Mouse (Mus musculus) limb, embryonic 13.5 days (tissue): ENCODE results near the gene Rab8a. TPM values are rescaled to one million over a fixed set of nuclear protein-coding genes. Genes with fewer than 3 reads are reported as not detected.

Experiments
- ATAC-seq: fragments of 200-750 bp; cut with Nextera tagmentation; 2 replicates; pipeline ENCODE4 v1.8.0; 2017; ENCODE audit warnings: low read depth, moderate number of reproducible peaks, moderate TSS enrichment; ENCODE audit not compliant: low FRiP score
- H3K27ac ChIP-seq: fragments of 300-500 bp; sonication (generic); 2 replicates; pipeline ENCODE4 v1.5.1; 2015; ENCODE audit warnings: inconsistent platforms, mild to moderate bottlenecking, moderate library complexity
- H3K27me3 ChIP-seq: fragments of 300-500 bp; sonication (generic); 2 replicates; pipeline ENCODE4 v1.6.1; 2015; ENCODE audit warnings: mild to moderate bottlenecking, inconsistent platforms
- H3K36me3 ChIP-seq: fragments of 300-500 bp; sonication (generic); 2 replicates; pipeline ENCODE4 v1.6.1; 2015; ENCODE audit warnings: inconsistent platforms, mild to moderate bottlenecking, moderate library complexity
- H3K4me1 ChIP-seq: fragments of 300-500 bp; sonication (generic); 2 replicates; pipeline ENCODE4 v1.6.1; 2015; ENCODE audit warnings: inconsistent platforms
- H3K4me2 ChIP-seq: fragments of 300-500 bp; sonication (generic); replicated peaks from 2 replicates; pipeline ENCODE4 v1.6.1; 2015; ENCODE audit warnings: inconsistent platforms, mild to moderate bottlenecking, moderate library complexity
- H3K4me3 ChIP-seq: fragments of 300-500 bp; sonication (generic); 2 replicates; pipeline ENCODE4 v1.5.1; 2015; ENCODE audit warnings: moderate library complexity, mild to moderate bottlenecking, inconsistent platforms
- H3K9ac ChIP-seq: fragments of 300-500 bp; sonication (generic); 2 replicates; pipeline ENCODE4 v1.6.1; 2015; ENCODE audit warnings: mild to moderate bottlenecking, inconsistent platforms
- H3K9me3 ChIP-seq: fragments of 300-500 bp; sonication (generic); 2 replicates; pipeline ENCODE4 v1.6.1; 2016; ENCODE audit warnings: inconsistent platforms
- WGBS: fragments of 180-500 bp; shearing (Covaris S2); methylation state at CpG from one replicate; pipeline ENCODE4 v1.1.7; 2015; 5-methylcytosine and 5-hydroxymethylcytosine counted together
- polyA plus RNA-seq: library from polyadenylated mRNA; unstranded; fragments of >200 nt; fragmentation: Nextera tagmentation; extraction: Ambion mirVana; gene quantifications from 2 replicates; pipeline ENCODE4 v1.2.1, GENCODE M21; 2015

The Rab8a gene
- polyA plus RNA-seq, 1 experiment from 2014 or later, result 121 TPM

- H3K4me2 ChIP-seq, result peak within 1 kb of the TSS; percentile 82
- peaks cover 20% of the 10 kb centered on the region for H3K36me3 ChIP-seq
- no peaks in the 10 kb centered on the region for H3K27me3 ChIP-seq
- ATAC-seq, result peak; percentile 74
- WGBS, result under 1% methylated on average over 46 of the region's 49 CpGs
- H3K27ac ChIP-seq, result peak within 1 kb of the TSS; percentile 100
- peak within 1 kb of the TSS; percentile 84 for H3K4me3 ChIP-seq
- H3K9me3 ChIP-seq, result no peaks in the 10 kb centered on the region
- peaks cover 14% of the 10 kb centered on the region for H3K4me1 ChIP-seq
- H3K9ac ChIP-seq, result peak within 1 kb of the TSS; percentile 98
Observed at GRCm38 (mm10) chr8:72134756-72135445, 26.1 kb upstream of the Rab8a start, which contains the start of gene Tpm4. Tpm4 (plus strand) TSS chr8:72134975.

- peaks cover 14% of the 10 kb centered on the region for H3K4me1 ChIP-seq
- peak overlapping the region; percentile 98 for H3K9ac ChIP-seq
- under 1% methylated on average over 61 of the region's 62 CpGs for WGBS
- H3K27me3 ChIP-seq, result no peaks in the 10 kb centered on the region
- ATAC-seq, result peak; percentile 48
- H3K27ac ChIP-seq, result peak overlapping the region; percentile 100
- H3K4me2 ChIP-seq, result peak overlapping the region; percentile 82
- H3K9me3 ChIP-seq, result no peaks in the 10 kb centered on the region
- H3K4me3 ChIP-seq, result peak overlapping the region; percentile 84
- H3K36me3 ChIP-seq, result peaks cover 27% of the 10 kb centered on the region
Observed at GRCm38 (mm10) chr8:72135446-72136301, 25.3 kb upstream of the Rab8a start.

GRCm38 (mm10) chr8:72136302-72136978 is 24.6 kb upstream of the Rab8a start:
- 0% methylated on average over 18 of the region's 18 CpGs for WGBS
- Histone ChIP-seq H3K9me3 (no peaks in the 10 kb centered on the region), H3K4me3 (peak overlapping the region; percentile 84), H3K27ac (peak overlapping the region; percentile 100), H3K4me1 (peaks cover 14% of the 10 kb centered on the region), H3K9ac (peak overlapping the region; percentile 98), H3K36me3 (peaks cover 35% of the 10 kb centered on the region), H3K27me3 (no peaks in the 10 kb centered on the region), H3K4me2 (peak overlapping the region; percentile 82)
- peak; percentile 85 for ATAC-seq

- H3K27me3 ChIP-seq, result no peaks in the 10 kb centered on the region
- WGBS, result 83% methylated on average over 2 of the region's 2 CpGs
- peak overlapping the region; percentile 100; the same call in 1 of the 2 replicates for H3K27ac ChIP-seq
- peaks cover 44% of the 10 kb centered on the region for H3K36me3 ChIP-seq
- H3K4me1 ChIP-seq, result peaks cover 14% of the 10 kb centered on the region
- H3K4me2 ChIP-seq, result peak overlapping the region; percentile 82
- no peak for ATAC-seq
- peak overlapping the region; percentile 84; the same call in 1 of the 2 replicates for H3K4me3 ChIP-seq
- H3K9ac ChIP-seq, result no peak overlapping the region
- H3K9me3 ChIP-seq, result no peaks in the 10 kb centered on the region
Observed at GRCm38 (mm10) chr8:72137431-72137830, 23.6 kb upstream of the Rab8a start.

- no peaks in the 10 kb centered on the region for H3K9me3 ChIP-seq
- no peak for ATAC-seq
- no peaks in the 10 kb centered on the region for H3K27me3 ChIP-seq
- H3K4me2 ChIP-seq, result no peak overlapping the region
- H3K4me3 ChIP-seq, result no peak overlapping the region
- H3K4me1 ChIP-seq, result peaks cover 14% of the 10 kb centered on the region
- no peak overlapping the region for H3K9ac ChIP-seq
- WGBS, result 98% methylated on average over 5 of the region's 5 CpGs
- no peak overlapping the region for H3K27ac ChIP-seq
- peaks cover 55% of the 10 kb centered on the region for H3K36me3 ChIP-seq
Observed at GRCm38 (mm10) chr8:72138456-72138855, 22.5 kb upstream of the Rab8a start.

- Histone ChIP-seq H3K9me3 (no peaks in the 10 kb centered on the region), H3K9ac (no peak overlapping the region), H3K4me1 (no peaks in the 10 kb centered on the region), H3K4me3 (no peak overlapping the region), H3K27me3 (no peaks in the 10 kb centered on the region), H3K4me2 (no peak overlapping the region), H3K36me3 (peaks cover 97% of the 10 kb centered on the region), H3K27ac (no peak overlapping the region)
- ATAC-seq, result no peak
- WGBS, result 96% methylated on average over 13 of the region's 13 CpGs
Observed at GRCm38 (mm10) chr8:72143256-72143824, 17.7 kb upstream of the Rab8a start.

- no peaks in the 10 kb centered on the region for H3K27me3 ChIP-seq
- no peak overlapping the region for H3K4me2 ChIP-seq
- H3K4me1 ChIP-seq, result no peaks in the 10 kb centered on the region
- H3K27ac ChIP-seq, result no peak overlapping the region
- no peak overlapping the region for H3K9ac ChIP-seq
- ATAC-seq, result no peak
- WGBS, result 87% methylated on average over 5 of the region's 5 CpGs
- no peaks in the 10 kb centered on the region for H3K9me3 ChIP-seq
- H3K36me3 ChIP-seq, result peaks cover 95% of the 10 kb centered on the region
- H3K4me3 ChIP-seq, result no peak overlapping the region
Observed at GRCm38 (mm10) chr8:72144345-72144975, 16.5 kb upstream of the Rab8a start.

GRCm38 (mm10) chr8:72145511-72145910 is 15.5 kb upstream of the Rab8a start:
- H3K9me3 ChIP-seq, result no peaks in the 10 kb centered on the region
- peaks cover 95% of the 10 kb centered on the region for H3K36me3 ChIP-seq
- H3K4me1 ChIP-seq, result no peaks in the 10 kb centered on the region
- no peaks in the 10 kb centered on the region for H3K27me3 ChIP-seq
- H3K27ac ChIP-seq, result no peak overlapping the region
- H3K4me3 ChIP-seq, result no peak overlapping the region
- no peak for ATAC-seq
- H3K9ac ChIP-seq, result no peak overlapping the region
- 86% methylated on average over 3 of the region's 3 CpGs for WGBS
- H3K4me2 ChIP-seq, result no peak overlapping the region

- Histone ChIP-seq H3K27me3 (no peaks in the 10 kb centered on the region), H3K36me3 (peaks cover 96% of the 10 kb centered on the region), H3K4me1 (no peaks in the 10 kb centered on the region), H3K4me2 (no peak overlapping the region), H3K9ac (no peak overlapping the region), H3K9me3 (no peaks in the 10 kb centered on the region), H3K27ac (no peak overlapping the region), H3K4me3 (no peak overlapping the region)
- 89% methylated on average over 1 of the region's 1 CpGs for WGBS
- no peak for ATAC-seq
Observed at GRCm38 (mm10) chr8:72146056-72146455, 14.9 kb upstream of the Rab8a start.

GRCm38 (mm10) chr8:72146556-72146955 is 14.4 kb upstream of the Rab8a start:
- Histone ChIP-seq H3K27ac (no peak overlapping the region), H3K27me3 (no peaks in the 10 kb centered on the region), H3K36me3 (peaks cover 96% of the 10 kb centered on the region), H3K4me1 (no peaks in the 10 kb centered on the region), H3K9me3 (no peaks in the 10 kb centered on the region), H3K4me2 (no peak overlapping the region), H3K9ac (no peak overlapping the region), H3K4me3 (no peak overlapping the region)
- WGBS, result 91% methylated on average over 3 of the region's 3 CpGs
- ATAC-seq, result no peak

- Histone ChIP-seq H3K9ac (no peak overlapping the region), H3K36me3 (peaks cover 96% of the 10 kb centered on the region), H3K4me3 (no peak overlapping the region), H3K27me3 (no peaks in the 10 kb centered on the region), H3K4me2 (no peak overlapping the region), H3K27ac (no peak overlapping the region), H3K9me3 (no peaks in the 10 kb centered on the region), H3K4me1 (no peaks in the 10 kb centered on the region)
- ATAC-seq, result no peak
- 87% methylated on average over 2 of the region's 2 CpGs for WGBS
Observed at GRCm38 (mm10) chr8:72147266-72147665, 13.7 kb upstream of the Rab8a start.
